In genomic region chr1:180405576-180406335, GRCm38 (mm10) we compare ENCODE assay signal across 9 mouse cellular contexts.
DNase-seq lines count a peak whose midpoint lies in the region; ATAC-seq lines count a peak whose summit lies in the region.
"Had no signal": no experiment of that assay in that cellular context is flagged by ENCODE, and none has a peak within 500 bp of the region (broad histone marks: within the 10 kb centered on the region; RNA-seq: fewer than 3 reads in every experiment).

No protein-coding gene starts in this region.

- H3K27me3 ChIP-seq in hindbrain, embryonic 10.5 days (ENCODE audit: insufficient read depth, poor library complexity, severe bottlenecking), result no peaks in the 10 kb centered on the region
- H3K27me3 ChIP-seq in hindbrain, embryonic 16.5 days (replicated peaks; ENCODE audit: control insufficient read depth, insufficient read depth, low read length), result no peaks in the 10 kb centered on the region
- no peaks in the 10 kb centered on the region for H3K27me3 ChIP-seq in heart, embryonic 10.5 days (ENCODE audit: insufficient read depth, poor library complexity, severe bottlenecking)
- H3K27me3 ChIP-seq in kidney, embryonic 15.5 days, result no peaks in the 10 kb centered on the region
- H3K27me3 ChIP-seq in forebrain, embryonic 11.5 days (ENCODE audit: control insufficient read depth, insufficient read depth, low read length), result no peaks in the 10 kb centered on the region

- no peaks in the 10 kb centered on the region for H3K9me3 ChIP-seq in hindbrain, embryonic 10.5 days
- no peaks in the 10 kb centered on the region for H3K9me3 ChIP-seq in hindbrain, embryonic 16.5 days (ENCODE audit: control insufficient read depth, low read length)
- H3K9me3 ChIP-seq in heart, embryonic 10.5 days, result no peaks in the 10 kb centered on the region
- no peaks in the 10 kb centered on the region for H3K9me3 ChIP-seq in kidney, embryonic 15.5 days (replicated peaks)
- no peaks in the 10 kb centered on the region for H3K9me3 ChIP-seq in forebrain, embryonic 11.5 days (ENCODE audit: control insufficient read depth, low read length)

- 83% methylated on average over 9 of the region's 9 CpGs for WGBS in hindbrain, embryonic 10.5 days
- WGBS in hindbrain, embryonic 16.5 days, result 80% methylated on average over 9 of the region's 9 CpGs
- WGBS in heart, embryonic 10.5 days, result 74% methylated on average over 9 of the region's 9 CpGs
- WGBS in kidney, embryonic 15.5 days, result 72% methylated on average over 9 of the region's 9 CpGs
- 85% methylated on average over 9 of the region's 9 CpGs for WGBS in forebrain, embryonic 11.5 days

- H3K4me2 ChIP-seq in hindbrain, embryonic 16.5 days (ENCODE audit: low read length), result no peak overlapping the region
- H3K4me2 ChIP-seq in kidney, embryonic 15.5 days, result no peak overlapping the region
- H3K4me2 ChIP-seq in forebrain, embryonic 11.5 days (ENCODE audit: low read depth, low read length, severe bottlenecking), result no peak overlapping the region

- H3K4me3 ChIP-seq in hindbrain, embryonic 10.5 days, result no peak overlapping the region
- H3K4me3 ChIP-seq in hindbrain, embryonic 16.5 days (ENCODE audit: low read length), result no peak overlapping the region
- H3K4me3 ChIP-seq in heart, embryonic 10.5 days, result no peak overlapping the region
- H3K4me3 ChIP-seq in kidney, embryonic 15.5 days (replicated peaks), result no peak overlapping the region
- H3K4me3 ChIP-seq in forebrain, embryonic 11.5 days (ENCODE audit: low read depth, low read length), result no peak overlapping the region
- H3K4me3 ChIP-seq: myocyte had no signal

- intact Hi-C loops in left cerebral cortex, postnatal 4 days (cut with DNase I), result loop anchor here (5.0 kb wide), 1 partner anchor 138 kb away; no protein-coding TSS in a partner anchor

- no peak for DNase-seq in hindbrain, embryonic 10.5 days (ENCODE audit: low spot score)
- no peak for DNase-seq in heart, embryonic 10.5 days (ENCODE audit: low spot score)
- DNase-seq in lung, postnatal 10 days, result peak; percentile 76
- DNase-seq in thymus, postnatal 14 days, result no peak
- no peak for DNase-seq in forebrain, embryonic 11.5 days (ENCODE audit: low spot score)
- no peak for DNase-seq in left cerebral cortex, postnatal 4 days

- no peak for ATAC-seq in hindbrain, embryonic 16.5 days
- ATAC-seq in kidney, embryonic 15.5 days (replicated peaks; ENCODE audit: low FRiP score), result 0 out of 2 replicates have a peak, but pooled peaks have one; percentile 5
- no peak for ATAC-seq in forebrain, embryonic 11.5 days (replicated peaks; ENCODE audit: low FRiP score)

- peak overlapping the region; percentile 41; the same call in 1 of the 2 replicates for H3K27ac ChIP-seq in hindbrain, embryonic 10.5 days
- no peak overlapping the region for H3K27ac ChIP-seq in hindbrain, embryonic 16.5 days (ENCODE audit: low read depth, low read length)
- peak overlapping the region; percentile 37 for H3K27ac ChIP-seq in heart, embryonic 10.5 days
- peak overlapping the region; percentile 93 for H3K27ac ChIP-seq in kidney, embryonic 15.5 days
- H3K27ac ChIP-seq in forebrain, embryonic 11.5 days (ENCODE audit: low read depth, low read length), result no peak overlapping the region

- H3K36me3 ChIP-seq in hindbrain, embryonic 10.5 days, result no peaks in the 10 kb centered on the region
- H3K36me3 ChIP-seq in hindbrain, embryonic 16.5 days (ENCODE audit: control insufficient read depth, insufficient read depth, low read length), result no peaks in the 10 kb centered on the region
- no peaks in the 10 kb centered on the region for H3K36me3 ChIP-seq in heart, embryonic 10.5 days
- no peaks in the 10 kb centered on the region for H3K36me3 ChIP-seq in kidney, embryonic 15.5 days
- no peaks in the 10 kb centered on the region for H3K36me3 ChIP-seq in forebrain, embryonic 11.5 days (ENCODE audit: control insufficient read depth, insufficient read depth, low read length)

- peaks cover 50% of the 10 kb centered on the region for H3K4me1 ChIP-seq in hindbrain, embryonic 10.5 days (replicated peaks)
- peaks cover 10% of the 10 kb centered on the region for H3K4me1 ChIP-seq in hindbrain, embryonic 16.5 days (ENCODE audit: control insufficient read depth, insufficient read depth, low read depth, low read length)
- peaks cover 70% of the 10 kb centered on the region for H3K4me1 ChIP-seq in heart, embryonic 10.5 days
- H3K4me1 ChIP-seq in kidney, embryonic 15.5 days, result peaks cover 92% of the 10 kb centered on the region
- no peaks in the 10 kb centered on the region for H3K4me1 ChIP-seq in forebrain, embryonic 11.5 days (replicated peaks; ENCODE audit: control insufficient read depth, insufficient read depth, low read length)

- H3K9ac ChIP-seq in hindbrain, embryonic 16.5 days (ENCODE audit: low read depth, low read length), result no peak overlapping the region
- no peak overlapping the region for H3K9ac ChIP-seq in kidney, embryonic 15.5 days
- H3K9ac ChIP-seq in forebrain, embryonic 11.5 days (ENCODE audit: low read length), result no peak overlapping the region

Comparison
In these comparisons a context has a peak if more than half of its experiments do, and no peak if none do; other contexts are left out.
1. H3K27ac ChIP-seq: peak in hindbrain, embryonic 10.5 days (single experiment), heart, embryonic 10.5 days (single experiment) and kidney, embryonic 15.5 days (single experiment); none in hindbrain, embryonic 16.5 days (single experiment) and forebrain, embryonic 11.5 days (single experiment).